9 mouse cellular contexts compared by ENCODE assay signal in genomic region chr9:63059234-63059842, GRCm38 (mm10).
DNase-seq lines count a peak whose midpoint lies in the region; ATAC-seq lines count a peak whose summit lies in the region.
"Had no signal": no experiment of that assay in that cellular context is flagged by ENCODE, and none has a peak within 500 bp of the region (broad histone marks: within the 10 kb centered on the region; RNA-seq: fewer than 3 reads in every experiment).

No protein-coding gene starts in this region.

- H3K27me3 ChIP-seq in forebrain, embryonic 13.5 days = no peaks in the 10 kb centered on the region
- H3K27me3 ChIP-seq in heart, embryonic 14.5 days (ENCODE audit: control insufficient read depth, insufficient read depth, low read length) = no peaks in the 10 kb centered on the region
- H3K27me3 ChIP-seq in kidney, embryonic 16.5 days (ENCODE audit: insufficient read depth, low read length) = no peaks in the 10 kb centered on the region
- H3K27me3 ChIP-seq in limb, embryonic 13.5 days = no peaks in the 10 kb centered on the region
- H3K27me3 ChIP-seq: liver, embryonic 13.5 days had no signal

- 0 out of 2 replicates have a peak overlapping the region, but pooled peaks have one; percentile 37 for H3K9ac ChIP-seq in forebrain, embryonic 13.5 days
- H3K9ac ChIP-seq in heart, embryonic 14.5 days (ENCODE audit: low read length) = 0 out of 2 replicates have a peak overlapping the region, but pooled peaks have one; percentile 8
- peak overlapping the region; percentile 53 for H3K9ac ChIP-seq in kidney, embryonic 16.5 days (replicated peaks; ENCODE audit: low read length)
- peak overlapping the region; percentile 48 for H3K9ac ChIP-seq in limb, embryonic 13.5 days
- H3K9ac ChIP-seq: liver, embryonic 13.5 days had no signal

- WGBS in forebrain, embryonic 13.5 days = 2% methylated on average over 10 of the region's 10 CpGs
- 4% methylated on average over 10 of the region's 10 CpGs for WGBS in heart, embryonic 14.5 days
- WGBS in kidney, embryonic 16.5 days = 2% methylated on average over 10 of the region's 10 CpGs
- 4% methylated on average over 10 of the region's 10 CpGs for WGBS in limb, embryonic 13.5 days

- H3K27ac ChIP-seq in forebrain, embryonic 13.5 days = peak overlapping the region; percentile 35; the same call in 1 of the 2 replicates
- H3K27ac ChIP-seq in heart, embryonic 14.5 days (replicated peaks in 1 of 2; ENCODE audit: control insufficient read depth in 1 of 2, insufficient read depth in 1 of 2, low read depth in 2 of 2, low read length in 2 of 2) = no peak overlapping the region
- peak overlapping the region; percentile 72 for H3K27ac ChIP-seq in kidney, embryonic 16.5 days (ENCODE audit: low read length)
- H3K27ac ChIP-seq in limb, embryonic 13.5 days = peak overlapping the region; percentile 69; the same call in 1 of the 2 replicates
- H3K27ac ChIP-seq: liver, embryonic 13.5 days had no signal

- ATAC-seq in forebrain, embryonic 13.5 days = peak; percentile 85
- no peak for ATAC-seq in heart, embryonic 14.5 days (ENCODE audit: insufficient number of reproducible peaks, insufficient read depth, low FRiP score, low read depth)
- ATAC-seq in kidney, embryonic 16.5 days (ENCODE audit: low FRiP score, low TSS enrichment) = peak; percentile 94
- peak; percentile 78; the same call in 1 of the 2 replicates for ATAC-seq in limb, embryonic 13.5 days (ENCODE audit: low FRiP score, low read depth)

- peaks cover 11% of the 10 kb centered on the region for H3K9me3 ChIP-seq in forebrain, embryonic 13.5 days (replicated peaks)
- H3K9me3 ChIP-seq in heart, embryonic 14.5 days (ENCODE audit: control insufficient read depth, low read length) = peaks cover 8% of the 10 kb centered on the region
- H3K9me3 ChIP-seq in kidney, embryonic 16.5 days (ENCODE audit: low read length) = peaks cover 10% of the 10 kb centered on the region
- peaks cover 11% of the 10 kb centered on the region for H3K9me3 ChIP-seq in limb, embryonic 13.5 days
- H3K9me3 ChIP-seq: liver, embryonic 13.5 days had no signal

- peaks cover 16% of the 10 kb centered on the region for H3K4me1 ChIP-seq in forebrain, embryonic 13.5 days
- H3K4me1 ChIP-seq in heart, embryonic 14.5 days (ENCODE audit: control insufficient read depth in 2 of 2, insufficient read depth in 2 of 2, low read length in 2 of 2) = peaks cover 10 to 11% of the 10 kb centered on the region in 2 experiments; a peak in 3 of 4 replicates
- peaks cover 15% of the 10 kb centered on the region for H3K4me1 ChIP-seq in kidney, embryonic 16.5 days (ENCODE audit: insufficient read depth, low read length)
- H3K4me1 ChIP-seq in limb, embryonic 13.5 days = peaks cover 13% of the 10 kb centered on the region
- H3K4me1 ChIP-seq: liver, embryonic 13.5 days had no signal

- H3K36me3 ChIP-seq in forebrain, embryonic 13.5 days (ENCODE audit: poor library complexity, severe bottlenecking) = no peaks in the 10 kb centered on the region
- no peaks in the 10 kb centered on the region for H3K36me3 ChIP-seq in heart, embryonic 14.5 days (ENCODE audit: control insufficient read depth, insufficient read depth, low read length)
- H3K36me3 ChIP-seq in kidney, embryonic 16.5 days (ENCODE audit: insufficient read depth, low read length) = no peaks in the 10 kb centered on the region
- no peaks in the 10 kb centered on the region for H3K36me3 ChIP-seq in limb, embryonic 13.5 days
- H3K36me3 ChIP-seq: liver, embryonic 13.5 days had no signal

- peak; percentile 19 to 28 for DNase-seq in spleen, postnatal 36 days (ENCODE audit: low spot score in 2 of 2)
- no peak for DNase-seq in spleen, adult 12 weeks (ENCODE audit: low spot score)
- peak; percentile 75 for DNase-seq in neural tube, embryonic 10.5 days (ENCODE audit: extremely low spot score, low spot score)
- DNase-seq in testis, postnatal 10 days (ENCODE audit: low spot score) = peak; percentile 73
- DNase-seq: liver, embryonic 13.5 days had no signal

- peak overlapping the region; percentile 22 for H3K4me3 ChIP-seq in forebrain, embryonic 13.5 days
- H3K4me3 ChIP-seq in heart, embryonic 14.5 days (ENCODE audit: control insufficient read depth in 1 of 2, insufficient read depth in 1 of 2, low read depth in 1 of 2, low read length in 2 of 2) = peak overlapping the region; percentile 14 to 18
- H3K4me3 ChIP-seq in kidney, embryonic 16.5 days (ENCODE audit: low read length) = peak overlapping the region; percentile 37
- H3K4me3 ChIP-seq in limb, embryonic 13.5 days = peak overlapping the region; percentile 26
- H3K4me3 ChIP-seq: liver, embryonic 13.5 days had no signal

- peak overlapping the region; percentile 57 for H3K4me2 ChIP-seq in forebrain, embryonic 13.5 days
- peak overlapping the region; percentile 64 for H3K4me2 ChIP-seq in heart, embryonic 14.5 days (ENCODE audit: low read length)
- H3K4me2 ChIP-seq in kidney, embryonic 16.5 days (replicated peaks; ENCODE audit: low read depth, low read length) = peak overlapping the region; percentile 56
- H3K4me2 ChIP-seq in limb, embryonic 13.5 days (replicated peaks) = peak overlapping the region; percentile 58
- H3K4me2 ChIP-seq: liver, embryonic 13.5 days had no signal

Comparison
In these comparisons a context has a peak if more than half of its experiments do, and no peak if none do; other contexts are left out.
1. H3K27ac ChIP-seq: peak in forebrain, embryonic 13.5 days (single experiment), kidney, embryonic 16.5 days (single experiment) and limb, embryonic 13.5 days (single experiment); none in heart, embryonic 14.5 days (0 of 2).
2. Peak in every context shown above with its lines, with median percentiles within 50 percentile points of each other: H3K4me2 ChIP-seq, H3K4me3 ChIP-seq and H3K9ac ChIP-seq.